Mouse (Mus musculus) stomach, embryonic 14.5 days (tissue): ENCODE results near the gene Olfml3. TPM values are rescaled to one million over a fixed set of nuclear protein-coding genes. Genes with fewer than 3 reads are reported as not detected.

ENCODE experiments used
- ATAC-seq: fragments of 200-750 bp; cut with Nextera tagmentation; 2 replicates; pipeline ENCODE4 v1.8.0; 2017; ENCODE audit warnings: low read depth, moderate TSS enrichment; ENCODE audit not compliant: insufficient number of reproducible peaks, insufficient read depth, low FRiP score
- H3K27ac ChIP-seq: fragments of 300-500 bp; sonication (generic); 2 replicates; pipeline ENCODE4 v1.5.1; 2014; ENCODE audit warnings: mild to moderate bottlenecking, low read length, moderate library complexity, mixed read lengths
- H3K27me3 ChIP-seq: fragments of 300-500 bp; sonication (generic); 2 replicates; pipeline ENCODE4 v1.6.1; 2014; ENCODE audit warnings: low read length, control low read depth, mixed read lengths; ENCODE audit not compliant: control insufficient read depth, insufficient read depth
- H3K36me3 ChIP-seq: fragments of 300-500 bp; sonication (generic); 2 replicates; pipeline ENCODE4 v1.6.1; 2014; ENCODE audit warnings: mild to moderate bottlenecking, control low read depth, low read length, moderate library complexity, mixed read lengths; ENCODE audit not compliant: control insufficient read depth, insufficient read depth
- H3K4me1 ChIP-seq: fragments of 300-500 bp; sonication (generic); 2 replicates; pipeline ENCODE4 v1.6.1; 2014; ENCODE audit warnings: low read length, control low read depth, mixed read lengths; ENCODE audit not compliant: control insufficient read depth, insufficient read depth
- H3K4me2 ChIP-seq: fragments of 300-500 bp; sonication (generic); replicated peaks from 2 replicates; pipeline ENCODE4 v1.6.1; 2014; ENCODE audit warnings: low read depth, low read length, control low read depth
- H3K4me3 ChIP-seq: fragments of 300-500 bp; sonication (generic); 2 replicates; pipeline ENCODE4 v1.5.1; 2014; ENCODE audit warnings: low read depth, low read length, control low read depth
- H3K9ac ChIP-seq: fragments of 300-500 bp; sonication (generic); replicated peaks from 2 replicates; pipeline ENCODE4 v1.6.1; 2014; ENCODE audit warnings: low read depth, mild to moderate bottlenecking, control low read depth, low read length, moderate library complexity, mixed read lengths
- H3K9me3 ChIP-seq: fragments of 300-500 bp; sonication (generic); 2 replicates; pipeline ENCODE4 v1.6.1; 2016; ENCODE audit warnings: low read depth, low read length, control low read depth; ENCODE audit not compliant: control insufficient read depth
- WGBS: fragments of 180-500 bp; shearing (Covaris S2); extraction: QIAGEN DNeasy Blood & Tissue Kit; methylation state at CpG from one replicate; pipeline ENCODE4 v1.1.7; 2014; 5-methylcytosine and 5-hydroxymethylcytosine counted together
- polyA plus RNA-seq: library from polyadenylated mRNA; unstranded; fragments of >200 nt; fragmentation: Nextera tagmentation; extraction: Ambion mirVana; gene quantifications from 2 replicates; pipeline ENCODE4 v1.2.1, GENCODE M21; 2014

Gene Olfml3
- polyA plus RNA-seq: 68.2 and 76.5 TPM in 2 replicates

GRCm38 (mm10) chr3:103737778-103738571, at the start of gene Olfml3:
Olfml3 (minus strand) TSS chr3:103738001.
- H3K9me3 ChIP-seq: no peaks in the 10 kb centered on the region
- peak within 1 kb of the TSS; percentile 37 for H3K4me3 ChIP-seq
- peak within 1 kb of the TSS; percentile 62 for H3K4me2 ChIP-seq
- H3K9ac ChIP-seq: peak within 1 kb of the TSS; percentile 57
- no peaks in the 10 kb centered on the region for H3K27me3 ChIP-seq
- H3K27ac ChIP-seq: peak within 1 kb of the TSS; percentile 97
- peaks cover 10% of the 10 kb centered on the region; the same call in 1 of the 2 replicates for H3K36me3 ChIP-seq
- under 1% methylated on average over 18 of the region's 18 CpGs for WGBS
- peaks cover 36% of the 10 kb centered on the region for H3K4me1 ChIP-seq
- peak; percentile 88 for ATAC-seq

- peaks cover 17% of the 10 kb centered on the region; the same call in 1 of the 2 replicates for H3K4me1 ChIP-seq
- H3K27me3 ChIP-seq: no peaks in the 10 kb centered on the region
- ATAC-seq: no peak
- no peak overlapping the region for H3K9ac ChIP-seq
- H3K9me3 ChIP-seq: no peaks in the 10 kb centered on the region
- H3K36me3 ChIP-seq: no peaks in the 10 kb centered on the region
- H3K4me3 ChIP-seq: no peak overlapping the region
- WGBS: 70% methylated on average over 7 of the region's 7 CpGs
- H3K27ac ChIP-seq: no peak overlapping the region
- no peak overlapping the region for H3K4me2 ChIP-seq
These were observed 49.4 kb upstream of the Olfml3 start for GRCm38 (mm10) chr3:103787225-103787624.

GRCm38 (mm10) chr3:103782844-103783609, 45.2 kb upstream of the Olfml3 start:
- 65% methylated on average over 4 of the region's 4 CpGs for WGBS
- no peak overlapping the region for H3K4me2 ChIP-seq
- H3K4me1 ChIP-seq: 0 out of 2 replicates have a peak, but pooled peaks cover 7% of the 10 kb centered on the region
- no peaks in the 10 kb centered on the region for H3K36me3 ChIP-seq
- no peak overlapping the region for H3K4me3 ChIP-seq
- no peak overlapping the region for H3K9ac ChIP-seq
- 0 out of 2 replicates have a peak overlapping the region, but pooled peaks have one; percentile 29 for H3K27ac ChIP-seq
- no peaks in the 10 kb centered on the region for H3K9me3 ChIP-seq
- H3K27me3 ChIP-seq: no peaks in the 10 kb centered on the region
- ATAC-seq: no peak

- H3K9ac ChIP-seq: no peak overlapping the region
- no peak for ATAC-seq
- H3K9me3 ChIP-seq: no peaks in the 10 kb centered on the region
- H3K4me1 ChIP-seq: 0 out of 2 replicates have a peak, but pooled peaks cover 7% of the 10 kb centered on the region
- no peak overlapping the region for H3K4me3 ChIP-seq
- no peak overlapping the region for H3K27ac ChIP-seq
- no peaks in the 10 kb centered on the region for H3K27me3 ChIP-seq
- 78% methylated on average over 5 of the region's 5 CpGs for WGBS
- no peak overlapping the region for H3K4me2 ChIP-seq
- H3K36me3 ChIP-seq: peaks cover 9% of the 10 kb centered on the region
These were observed 43.0 kb upstream of the Olfml3 start for GRCm38 (mm10) chr3:103780777-103781176.

GRCm38 (mm10) chr3:103780271-103780670, 42.5 kb upstream of the Olfml3 start:
- Histone ChIP-seq H3K27me3 (no peaks in the 10 kb centered on the region), H3K36me3 (peaks cover 9% of the 10 kb centered on the region), H3K4me3 (no peak overlapping the region), H3K4me1 (0 out of 2 replicates have a peak, but pooled peaks cover 7% of the 10 kb centered on the region), H3K9me3 (no peaks in the 10 kb centered on the region), H3K9ac (no peak overlapping the region), H3K27ac (no peak overlapping the region), H3K4me2 (no peak overlapping the region)
- no peak for ATAC-seq
- 86% methylated on average over 3 of the region's 3 CpGs for WGBS

GRCm38 (mm10) chr3:103779183-103779582, 41.4 kb upstream of the Olfml3 start:
- no peak overlapping the region for H3K4me3 ChIP-seq
- no peaks in the 10 kb centered on the region for H3K9me3 ChIP-seq
- H3K4me2 ChIP-seq: no peak overlapping the region
- 87% methylated on average over 7 of the region's 7 CpGs for WGBS
- H3K36me3 ChIP-seq: peaks cover 13% of the 10 kb centered on the region
- H3K27ac ChIP-seq: no peak overlapping the region
- no peak for ATAC-seq
- H3K4me1 ChIP-seq: 0 out of 2 replicates have a peak, but pooled peaks cover 7% of the 10 kb centered on the region
- no peaks in the 10 kb centered on the region for H3K27me3 ChIP-seq
- no peak overlapping the region for H3K9ac ChIP-seq

- no peak overlapping the region for H3K4me2 ChIP-seq
- no peak overlapping the region for H3K4me3 ChIP-seq
- H3K9ac ChIP-seq: no peak overlapping the region
- no peak overlapping the region for H3K27ac ChIP-seq
- 0 out of 2 replicates have a peak, but pooled peaks cover 7% of the 10 kb centered on the region for H3K4me1 ChIP-seq
- H3K9me3 ChIP-seq: no peaks in the 10 kb centered on the region
- no peak for ATAC-seq
- no peaks in the 10 kb centered on the region for H3K27me3 ChIP-seq
- WGBS: 74% methylated on average over 6 of the region's 6 CpGs
- H3K36me3 ChIP-seq: peaks cover 16% of the 10 kb centered on the region
These were observed 40.9 kb upstream of the Olfml3 start for GRCm38 (mm10) chr3:103778660-103779059.

- WGBS: 89% methylated on average over 11 of the region's 11 CpGs
- H3K36me3 ChIP-seq: peaks cover 19% of the 10 kb centered on the region
- H3K4me1 ChIP-seq: 0 out of 2 replicates have a peak, but pooled peaks cover 7% of the 10 kb centered on the region
- no peak overlapping the region for H3K4me3 ChIP-seq
- H3K27ac ChIP-seq: no peak overlapping the region
- ATAC-seq: no peak
- H3K27me3 ChIP-seq: no peaks in the 10 kb centered on the region
- H3K4me2 ChIP-seq: no peak overlapping the region
- no peaks in the 10 kb centered on the region for H3K9me3 ChIP-seq
- no peak overlapping the region for H3K9ac ChIP-seq
These were observed 40.1 kb upstream of the Olfml3 start for GRCm38 (mm10) chr3:103777940-103778339.
